Mouse (Mus musculus) frontal cortex, adult 2 months (tissue): Measurements from ENCODE around the gene Atp1a3. TPM values are rescaled to one million over a fixed set of nuclear protein-coding genes. Genes with fewer than 3 reads are reported as not detected.
A peak's percentile ranks its signal among the peaks of the same experiment; 100 is the strongest.

Source experiments
- DNase-seq, 2 experiments: peaks; one replicate each; pipeline ENCODE4 v3.0.0; 2022; ENCODE audit warnings: low spot score in 1 of 2; ENCODE audit errors: extremely low spot score in 1 of 2
- polyA plus RNA-seq: library from polyadenylated mRNA; depleted of rRNA; stranded (reverse); fragments of >200 nt; gene quantifications from 2 replicates; pipeline ENCODE4 v1.2.3, GENCODE M21; 2012; rRNA removed

The Atp1a3 gene
- polyA plus RNA-seq, 1 experiment, result 1,131 TPM

- DNase-seq, result no peak
These were observed 37.3 kb downstream of the Atp1a3 start for GRCm38 (mm10) chr7:24968463-24968862.

- DNase-seq, result no peak
These were observed 37.8 kb downstream of the Atp1a3 start for GRCm38 (mm10) chr7:24967966-24968365.

GRCm38 (mm10) chr7:24964897-24965535 is 40.7 kb downstream of the Atp1a3 start:
- peak in 1 of 2 experiments; percentile 96 for DNase-seq

GRCm38 (mm10) chr7:24964288-24964687 is 41.5 kb downstream of the Atp1a3 start:
- no peak for DNase-seq

GRCm38 (mm10) chr7:24955226-24955625 is 50.5 kb downstream of the Atp1a3 start:
- DNase-seq, result no peak

- no peak for DNase-seq
These were observed 51.3 kb downstream of the Atp1a3 start for GRCm38 (mm10) chr7:24954450-24954849.

- DNase-seq, result no peak
These were observed 51.8 kb downstream of the Atp1a3 start for GRCm38 (mm10) chr7:24953966-24954365.

GRCm38 (mm10) chr7:24949958-24950623 is 55.7 kb downstream of the Atp1a3 start:
- DNase-seq, result peak in 1 of 2 experiments; percentile 73

GRCm38 (mm10) chr7:24948774-24949173 is 57.0 kb downstream of the Atp1a3 start:
- DNase-seq, result no peak

- DNase-seq, result no peak
These were observed 58.3 kb downstream of the Atp1a3 start for GRCm38 (mm10) chr7:24947316-24948048.

GRCm38 (mm10) chr7:24944257-24944950 is 61.4 kb downstream of the Atp1a3 start, which contains the start of gene Gm4881:
Gene Gm4881 (minus strand): TSS chr7:24944494.
- DNase-seq, result no peak

GRCm38 (mm10) chr7:24943641-24944040 is 62.1 kb downstream of the Atp1a3 start:
- DNase-seq, result no peak

- DNase-seq, result no peak
These were observed 74.1 kb downstream of the Atp1a3 start for GRCm38 (mm10) chr7:24931651-24932050.

GRCm38 (mm10) chr7:24930475-24930874 is 75.3 kb downstream of the Atp1a3 start:
- DNase-seq, result no peak

Other genes starting within 250 kb of the Atp1a3 start
- 0.04 TPM in 2 replicates for gene Cd177, start 245.6 kb downstream of the Atp1a3 start, polyA plus RNA-seq
- gene Ceacam10, start 228.8 kb downstream of the Atp1a3 start, polyA plus RNA-seq, result not detected in 2 replicates
- gene Gm9844, start 143.7 kb downstream of the Atp1a3 start, polyA plus RNA-seq, result 9.6 and 13.7 TPM in 2 replicates
- gene Lypd4, start 136.0 kb downstream of the Atp1a3 start, polyA plus RNA-seq, result not detected in 2 replicates
- gene Dmrtc2, start 135.9 kb downstream of the Atp1a3 start, polyA plus RNA-seq, result 0.06 TPM in 1 of 2 replicates, not detected in the other
- gene Rps19, start 121.6 kb downstream of the Atp1a3 start, polyA plus RNA-seq, result 319 and 386 TPM in 2 replicates
- gene Cd79a, start 108.6 kb downstream of the Atp1a3 start, polyA plus RNA-seq, result 0.72 and 0.86 TPM in 2 replicates
- 167 and 181 TPM in 2 replicates for gene Arhgef1, start 103.0 kb downstream of the Atp1a3 start, polyA plus RNA-seq
- gene Gm4881, start 61.5 kb downstream of the Atp1a3 start, polyA plus RNA-seq, result 0.17 TPM in 1 of 2 replicates, not detected in the other
- 337 and 384 TPM in 2 replicates for gene Rabac1, start 33.2 kb downstream of the Atp1a3 start, polyA plus RNA-seq
- gene Grik5, start 66.4 kb upstream of the Atp1a3 start, polyA plus RNA-seq, result 211 and 215 TPM in 2 replicates
- gene Zfp574, start 66.6 kb upstream of the Atp1a3 start, polyA plus RNA-seq, result 34.6 and 40.6 TPM in 2 replicates
- 11.5 and 12.2 TPM in 2 replicates for gene Pou2f2, start 173.8 kb upstream of the Atp1a3 start, polyA plus RNA-seq
- 21.6 and 22.2 TPM in 2 replicates for gene Dedd2, start 214.7 kb upstream of the Atp1a3 start, polyA plus RNA-seq
- 7.5 and 7.7 TPM in 2 replicates for gene Zfp526, start 215.5 kb upstream of the Atp1a3 start, polyA plus RNA-seq
- gene Gsk3a, start 231.9 kb upstream of the Atp1a3 start, polyA plus RNA-seq, result 241 and 244 TPM in 2 replicates
- 38.9 TPM in 2 replicates for gene Erf, start 244.8 kb upstream of the Atp1a3 start, polyA plus RNA-seq